Mouse (Mus musculus): ENCODE measurements around the gene Acod1. TPM values are rescaled to one million over a fixed set of nuclear protein-coding genes. Genes with fewer than 3 reads are reported as not detected.

Gene Acod1
- total and polyA plus RNA-seq, 3 experiments, result 0.09 to 1.6 (median 0.16) TPM

- peak within 1 kb of the TSS; percentile 95 for H3K9ac ChIP-seq (ENCODE audit: insufficient read depth, low read depth)
- peak within 1 kb of the TSS; percentile 83 to 93 (median 92) for H3K4me3 ChIP-seq (replicated peaks in 1 of 3; ENCODE audit: low read depth in 2 of 3, low read length in 2 of 3, poor library complexity in 1 of 3)
Observed at GRCm38 (mm10) chr14:103099238-103099933, 52.6 kb downstream of the Acod1 start, which contains the start of gene Fbxl3. Gene Fbxl3, minus strand, starts transcription at chr14:103099566.

GRCm38 (mm10) chr14:103100296-103100695 lies 53.5 kb downstream of the Acod1 start:
- in situ Hi-C loops (cut with MboI; ENCODE audit: low pct_ligation_motif_present, low pct_unique_long_range_greater_than_20kb, low sequenced_read_pairs) (no loop called here), dilution Hi-C loops (cut with MboI; ENCODE audit: extremely low pct_ligation_motif_present, extremely low pct_unique_long_range_greater_than_20kb, low sequenced_read_pairs) (no loop called here)
- Histone ChIP-seq H3K4me2 (ENCODE audit: insufficient read depth, low read depth, poor library complexity, severe bottlenecking) (no peak overlapping the region), H3K36me3 (replicated peaks in 1 of 2; ENCODE audit: control insufficient read depth in 1 of 2, insufficient read depth in 1 of 2, low read length in 1 of 2) (peaks cover 6 to 14% of the 10 kb centered on the region in 2 experiments), H3K9ac (ENCODE audit: insufficient read depth, low read depth) (no peak overlapping the region), H3K27me3 (replicated peaks) (no peaks in the 10 kb centered on the region), H3K4me1 (ENCODE audit: control insufficient read depth in 1 of 2, insufficient read depth in 2 of 2) (peaks cover 7 to 32% of the 10 kb centered on the region in 2 experiments; a peak in 3 of 4 replicates), H3K9me3 (replicated peaks; ENCODE audit: low read length) (no peaks in the 10 kb centered on the region), H3K4me3 (replicated peaks in 1 of 3; ENCODE audit: low read depth in 2 of 3, low read length in 2 of 3, poor library complexity in 1 of 3) (no peak overlapping the region), H3K79me2 (replicated peaks; ENCODE audit: control insufficient read depth, extremely low read depth, insufficient read depth, poor library complexity, severe bottlenecking) (peaks cover 19% of the 10 kb centered on the region), H3K27ac (ENCODE audit: insufficient read depth, low read depth) (no peak overlapping the region)
- no peak for TF ChIP-seq JUND (conservative IDR thresholded peaks at IDR 0.05; ENCODE audit: low read depth, low read length)
- no peak for TF ChIP-seq CHD2 (IDR thresholded peaks at IDR 0.05; ENCODE audit: low read length)
- no peak for TF ChIP-seq MYC (IDR thresholded peaks at IDR 0.05; ENCODE audit: low read depth, low read length)
- no peak for TF ChIP-seq GABPA (IDR thresholded peaks at IDR 0.05; ENCODE audit: insufficient replicate concordance, low read depth, low read length)
- no peak for TF ChIP-seq ZNF384 (IDR thresholded peaks at IDR 0.05; ENCODE audit: low read depth, low read length)
- no peak for TF ChIP-seq ZMIZ1 (IDR thresholded peaks at IDR 0.05; ENCODE audit: low read depth, low read length)
- no peak for TF ChIP-seq BHLHE40 (IDR thresholded peaks at IDR 0.05; ENCODE audit: low read depth, low read length)
- TF ChIP-seq ZKSCAN1 (IDR thresholded peaks at IDR 0.05; ENCODE audit: borderline replicate concordance, low read depth, low read length), result no peak
- TF ChIP-seq MAZ (IDR thresholded peaks at IDR 0.05; ENCODE audit: low read depth, low read length), result no peak
- TF ChIP-seq TBP (conservative IDR thresholded peaks at IDR 0.05; ENCODE audit: low read depth, low read length), result no peak
- no peak for DNase-seq (ENCODE audit: extremely low read depth)

More at GRCm38 (mm10) chr14:103099238-103099933, 52.6 kb downstream of the Acod1 start, which contains the start of gene Fbxl3:
- dilution Hi-C loops (cut with MboI; ENCODE audit: extremely low pct_ligation_motif_present, extremely low pct_unique_long_range_greater_than_20kb, low sequenced_read_pairs), result no loop called here
- in situ Hi-C loops (cut with MboI; ENCODE audit: low pct_ligation_motif_present, low pct_unique_long_range_greater_than_20kb, low sequenced_read_pairs), result no loop called here
- Histone ChIP-seq H3K36me3 (replicated peaks in 1 of 2; ENCODE audit: control insufficient read depth in 1 of 2, insufficient read depth in 1 of 2, low read length in 1 of 2) (peaks cover 10 to 23% of the 10 kb centered on the region in 2 experiments), H3K4me1 (ENCODE audit: control insufficient read depth in 1 of 2, insufficient read depth in 2 of 2) (peaks cover 7 to 36% of the 10 kb centered on the region in 2 experiments; a peak in 3 of 4 replicates), H3K4me2 (ENCODE audit: insufficient read depth, low read depth, poor library complexity, severe bottlenecking) (peak within 1 kb of the TSS; percentile 95), H3K79me2 (replicated peaks; ENCODE audit: control insufficient read depth, extremely low read depth, insufficient read depth, poor library complexity, severe bottlenecking) (peaks cover 27% of the 10 kb centered on the region), H3K9me3 (replicated peaks; ENCODE audit: low read length) (no peaks in the 10 kb centered on the region), H3K27ac (ENCODE audit: insufficient read depth, low read depth) (peak within 1 kb of the TSS; percentile 98), H3K27me3 (replicated peaks) (no peaks in the 10 kb centered on the region)
- peak; percentile 96 for DNase-seq (ENCODE audit: extremely low read depth)
- TF ChIP-seq RAD21 (IDR thresholded peaks at IDR 0.05; ENCODE audit: low read depth, low read length) (no peak), CHD2 (IDR thresholded peaks at IDR 0.05; ENCODE audit: low read length) (no peak), ETS1 (conservative IDR thresholded peaks at IDR 0.05; ENCODE audit: low read depth, low read length) (peak; percentile 70), ZC3H11A (IDR thresholded peaks at IDR 0.05; ENCODE audit: low read depth, low read length) (no peak), CHD1 (IDR thresholded peaks at IDR 0.05; ENCODE audit: low read depth, low read length) (no peak), USF2 (conservative IDR thresholded peaks at IDR 0.05; ENCODE audit: low read depth, low read length) (no peak), JUN (IDR thresholded peaks at IDR 0.05; ENCODE audit: insufficient read depth, low read depth, low read length) (no peak), KAT2A (IDR thresholded peaks at IDR 0.05; ENCODE audit: insufficient replicate concordance, low read length) (no peak), POLR2AphosphoS2 (IDR thresholded peaks at IDR 0.05; ENCODE audit: low read depth, low read length) (peak; percentile 68; the same call in 1 of the 2 replicates), MYC (IDR thresholded peaks at IDR 0.05; ENCODE audit: low read depth, low read length) (0 out of 2 replicates have a peak, but pooled peaks have one; percentile 23), UBTF (IDR thresholded peaks at IDR 0.05; ENCODE audit: low read depth, low read length) (peak; percentile 41; the same call in 1 of the 2 replicates), E2F4 (IDR thresholded peaks at IDR 0.05; ENCODE audit: insufficient replicate concordance, low read depth, low read length) (peak; percentile 49; the same call in 1 of the 2 replicates), ZKSCAN1 (IDR thresholded peaks at IDR 0.05; ENCODE audit: borderline replicate concordance, low read depth, low read length) (no peak), TCF12 (IDR thresholded peaks at IDR 0.05; ENCODE audit: low read depth, low read length) (peak; percentile 30; the same call in 1 of the 2 replicates), NELFE (IDR thresholded peaks at IDR 0.05; ENCODE audit: low read depth, low read length) (peak; percentile 56), ELF1 (IDR thresholded peaks at IDR 0.05; ENCODE audit: low read depth, low read length) (peak; percentile 60; the same call in 1 of the 2 replicates), PAX5 (IDR thresholded peaks at IDR 0.05; ENCODE audit: low read length) (no peak), IRF4 (IDR thresholded peaks at IDR 0.05; ENCODE audit: low read depth, low read length) (peak; percentile 58; the same call in 1 of the 2 replicates), MXI1 (IDR thresholded peaks at IDR 0.05; ENCODE audit: low read depth, low read length) (peak; percentile 90), EP300 (IDR thresholded peaks at IDR 0.05; ENCODE audit: low read length) (no peak), HCFC1 (IDR thresholded peaks at IDR 0.05; ENCODE audit: low read depth, low read length) (peak; percentile 42; the same call in 1 of the 2 replicates), POLR2A (IDR thresholded peaks at IDR 0.05; ENCODE audit: low read depth, low read length) (peak; percentile 69), MAZ (IDR thresholded peaks at IDR 0.05; ENCODE audit: low read depth, low read length) (peak; percentile 89), GABPA (IDR thresholded peaks at IDR 0.05; ENCODE audit: insufficient replicate concordance, low read depth, low read length) (no peak), TBP (conservative IDR thresholded peaks at IDR 0.05; ENCODE audit: low read depth, low read length) (no peak), SMC3 (IDR thresholded peaks at IDR 0.05; ENCODE audit: low read depth, low read length) (no peak), SIN3A (IDR thresholded peaks at IDR 0.05; ENCODE audit: low read length) (peak; percentile 98), NRF1 (IDR thresholded peaks at IDR 0.05; ENCODE audit: low read depth, low read length) (peak; percentile 63; the same call in 1 of the 2 replicates), JUND (conservative IDR thresholded peaks at IDR 0.05; ENCODE audit: low read depth, low read length) (no peak), CTCF (conservative IDR thresholded peaks at IDR 0.05 in 1 of 2, IDR thresholded peaks at IDR 0.05 in 1 of 2; ENCODE audit: low read depth in 2 of 2, low read length in 2 of 2) (no peak), BHLHE40 (IDR thresholded peaks at IDR 0.05; ENCODE audit: low read depth, low read length) (peak; percentile 73), ZNF384 (IDR thresholded peaks at IDR 0.05; ENCODE audit: low read depth, low read length) (no peak), ZMIZ1 (IDR thresholded peaks at IDR 0.05; ENCODE audit: low read depth, low read length) (peak; percentile 57; the same call in 1 of the 2 replicates), USF1 (IDR thresholded peaks at IDR 0.05; ENCODE audit: low read depth, low read length) (peak; percentile 67), RCOR1 (conservative IDR thresholded peaks at IDR 0.05; ENCODE audit: low read depth, low read length) (no peak), MEF2A (IDR thresholded peaks at IDR 0.05; ENCODE audit: borderline replicate concordance, low read depth, low read length) (peak; percentile 71), MAX (IDR thresholded peaks at IDR 0.05; ENCODE audit: low read length) (peak; percentile 81), MAFK (IDR thresholded peaks at IDR 0.05; ENCODE audit: insufficient replicate concordance, low read length) (no peak)

All from CH12.LX (cell line).